Mouse (Mus musculus) MEL (cell line): ENCODE results near the gene Cul9.

Experiments
- CHD1 ChIP-seq: IDR thresholded peaks from 2 replicates; pipeline ENCODE4 v1.6.1; 2012; ENCODE audit warnings: low read depth, mild to moderate bottlenecking, inconsistent platforms, low read length, improper control_type of control experiment
- CTCF ChIP-seq, 3 experiments: IDR thresholded peaks in 2 of 3; conservative IDR thresholded peaks in 1 of 3; 2 replicates each; pipeline ENCODE4 v1.5.1; 2011 to 2012; ENCODE audit warnings: low read length in 3 of 3, low read depth in 2 of 3, mild to moderate bottlenecking in 2 of 3, improper control_type of control experiment in 1 of 3, inconsistent platforms in 1 of 3, mixed read lengths in 1 of 3, moderate library complexity in 1 of 3; ENCODE audit not compliant: control insufficient read depth in 1 of 3, insufficient read depth in 1 of 3, poor library complexity in 1 of 3, severe bottlenecking in 1 of 3
- EP300 ChIP-seq, 2 experiments: IDR thresholded peaks; 2 replicates each; pipeline ENCODE4 v1.6.1; 2011; ENCODE audit warnings: improper control_type of control experiment in 2 of 2, low read length in 2 of 2, low read depth in 1 of 2, mild to moderate bottlenecking in 1 of 2
- NELFE ChIP-seq: IDR thresholded peaks from 2 replicates; pipeline ENCODE4 v1.6.1; 2011; ENCODE audit warnings: low read depth, low read length, improper control_type of control experiment
- POLR2A ChIP-seq, 2 experiments: IDR thresholded peaks; 2 replicates each; pipeline ENCODE4 v1.6.1; 2011 to 2012; ENCODE audit warnings: low read length in 2 of 2, mild to moderate bottlenecking in 2 of 2, control low read depth in 1 of 2, improper control_type of control experiment in 1 of 2, low read depth in 1 of 2, moderate library complexity in 1 of 2; ENCODE audit not compliant: control insufficient read depth in 1 of 2, insufficient read depth in 1 of 2, poor library complexity in 1 of 2
- ZNF384 ChIP-seq: IDR thresholded peaks from 2 replicates; pipeline ENCODE4 v1.6.1; 2012; ENCODE audit warnings: low read depth, mild to moderate bottlenecking, inconsistent platforms, low read length, improper control_type of control experiment

DNA sequence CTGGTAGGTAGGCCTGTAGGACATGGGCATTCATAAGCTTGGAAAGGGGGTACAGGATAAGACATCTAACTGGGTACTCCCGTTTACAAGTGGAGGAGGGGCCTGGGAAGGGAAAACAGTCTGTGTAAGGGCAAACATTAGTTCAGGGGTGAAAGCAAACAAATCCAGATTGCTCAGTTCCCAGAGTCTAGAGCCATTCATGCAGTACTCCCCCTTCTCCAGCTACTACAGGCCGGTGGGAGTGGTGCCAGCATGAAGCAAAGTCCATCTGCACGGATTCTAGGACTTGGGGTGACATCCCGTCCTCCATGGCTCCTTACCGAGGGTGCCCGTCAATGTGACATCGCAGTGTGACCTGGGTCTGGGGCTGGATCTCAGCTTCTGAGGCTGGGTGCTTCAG, 44.3 kb upstream of the Cul9 start:
- TF ChIP-seq ZNF384 (no peak), EP300 (IDR thresholded peaks at IDR 0.05; ENCODE audit: low read depth in 1 of 2, low read length in 2 of 2) (no peak), NELFE (no peak), POLR2A (IDR thresholded peaks at IDR 0.05; ENCODE audit: control insufficient read depth in 1 of 2, insufficient read depth in 1 of 2, low read depth in 1 of 2, low read length in 2 of 2, poor library complexity in 1 of 2) (no peak), CTCF (IDR thresholded peaks at IDR 0.05 in 2 of 3, conservative IDR thresholded peaks at IDR 0.05 in 1 of 3; ENCODE audit: control insufficient read depth in 1 of 3, insufficient read depth in 1 of 3, low read depth in 2 of 3, low read length in 3 of 3, poor library complexity in 1 of 3, severe bottlenecking in 1 of 3) (no peak), CHD1 (no peak)
